Mouse (Mus musculus): Measurements from ENCODE around the gene Cdca7l.
A peak's percentile ranks its signal among the peaks of the same experiment; 100 is the strongest.

Cdca7l gene

GRCm38 (mm10) chr12:117809327-117810017, 5.4 kb downstream of the Cdca7l start:
- DNase-seq (ENCODE audit: low read depth, low spot score): no peak

- DNase-seq (ENCODE audit: low read depth, low spot score): no peak
Observed at GRCm38 (mm10) chr12:117810074-117810473, 6.0 kb downstream of the Cdca7l start.

GRCm38 (mm10) chr12:117820138-117820858, 16.2 kb downstream of the Cdca7l start:
- DNase-seq (ENCODE audit: low read depth, low spot score): peak; percentile 44

- DNase-seq (ENCODE audit: low read depth, low spot score): no peak
Observed at GRCm38 (mm10) chr12:117820859-117821221, 16.8 kb downstream of the Cdca7l start.

- DNase-seq (ENCODE audit: low read depth, low spot score): no peak
Observed at GRCm38 (mm10) chr12:117821394-117821793, 17.3 kb downstream of the Cdca7l start.

- DNase-seq (ENCODE audit: low read depth, low spot score): no peak
Observed at GRCm38 (mm10) chr12:117828350-117828749, 24.3 kb downstream of the Cdca7l start.

- DNase-seq (ENCODE audit: low read depth, low spot score): no peak
Observed at GRCm38 (mm10) chr12:117831351-117831961, 27.4 kb downstream of the Cdca7l start.

GRCm38 (mm10) chr12:117832190-117832589, 28.1 kb downstream of the Cdca7l start:
- DNase-seq (ENCODE audit: low read depth, low spot score): peak; percentile 33

GRCm38 (mm10) chr12:117834652-117835051, 30.6 kb downstream of the Cdca7l start:
- no peak for DNase-seq (ENCODE audit: low read depth, low spot score)

GRCm38 (mm10) chr12:117835371-117835770, 31.3 kb downstream of the Cdca7l start:
- DNase-seq (ENCODE audit: low read depth, low spot score): no peak

GRCm38 (mm10) chr12:117837376-117837775, 33.3 kb downstream of the Cdca7l start:
- no peak for DNase-seq (ENCODE audit: low read depth, low spot score)

GRCm38 (mm10) chr12:117840705-117841104, 36.6 kb downstream of the Cdca7l start:
- no peak for DNase-seq (ENCODE audit: low read depth, low spot score)

GRCm38 (mm10) chr12:117842676-117843075, 38.6 kb downstream of the Cdca7l start:
- DNase-seq (ENCODE audit: low read depth, low spot score): peak; percentile 12

- DNase-seq (ENCODE audit: low read depth, low spot score): peak; percentile 87
Observed at GRCm38 (mm10) chr12:117843302-117844074, 39.4 kb downstream of the Cdca7l start.

- no peak for DNase-seq (ENCODE audit: low read depth, low spot score)
Observed at GRCm38 (mm10) chr12:117844075-117844408, 40.0 kb downstream of the Cdca7l start.

GRCm38 (mm10) chr12:117844917-117845316, 40.8 kb downstream of the Cdca7l start:
- no peak for DNase-seq (ENCODE audit: low read depth, low spot score)

GRCm38 (mm10) chr12:117848621-117849020, 44.5 kb downstream of the Cdca7l start:
- no peak for DNase-seq (ENCODE audit: low read depth, low spot score)

- DNase-seq (ENCODE audit: low read depth, low spot score): peak; percentile 30
Observed at GRCm38 (mm10) chr12:117850472-117850871, 46.4 kb downstream of the Cdca7l start.

- peak; percentile 71 for DNase-seq (ENCODE audit: low read depth, low spot score)
Observed at GRCm38 (mm10) chr12:117853316-117853715, 49.2 kb downstream of the Cdca7l start.

GRCm38 (mm10) chr12:117857023-117857422, 52.9 kb downstream of the Cdca7l start:
- no peak for DNase-seq (ENCODE audit: low read depth, low spot score)

- no peak for DNase-seq (ENCODE audit: low read depth, low spot score)
Observed at GRCm38 (mm10) chr12:117857884-117858283, 53.8 kb downstream of the Cdca7l start.

GRCm38 (mm10) chr12:117860840-117861239, 56.8 kb downstream of the Cdca7l start:
- no peak for DNase-seq (ENCODE audit: low read depth, low spot score)

Data from mesoderm, embryonic 11.5 days (tissue).